Mouse (Mus musculus): ENCODE results near the gene Fam168a. TPM values are rescaled to one million over a fixed set of nuclear protein-coding genes. Genes with fewer than 3 reads are reported as not detected.

The Fam168a gene
- polyA plus RNA-seq, 1 experiment: 127 TPM

DNA sequence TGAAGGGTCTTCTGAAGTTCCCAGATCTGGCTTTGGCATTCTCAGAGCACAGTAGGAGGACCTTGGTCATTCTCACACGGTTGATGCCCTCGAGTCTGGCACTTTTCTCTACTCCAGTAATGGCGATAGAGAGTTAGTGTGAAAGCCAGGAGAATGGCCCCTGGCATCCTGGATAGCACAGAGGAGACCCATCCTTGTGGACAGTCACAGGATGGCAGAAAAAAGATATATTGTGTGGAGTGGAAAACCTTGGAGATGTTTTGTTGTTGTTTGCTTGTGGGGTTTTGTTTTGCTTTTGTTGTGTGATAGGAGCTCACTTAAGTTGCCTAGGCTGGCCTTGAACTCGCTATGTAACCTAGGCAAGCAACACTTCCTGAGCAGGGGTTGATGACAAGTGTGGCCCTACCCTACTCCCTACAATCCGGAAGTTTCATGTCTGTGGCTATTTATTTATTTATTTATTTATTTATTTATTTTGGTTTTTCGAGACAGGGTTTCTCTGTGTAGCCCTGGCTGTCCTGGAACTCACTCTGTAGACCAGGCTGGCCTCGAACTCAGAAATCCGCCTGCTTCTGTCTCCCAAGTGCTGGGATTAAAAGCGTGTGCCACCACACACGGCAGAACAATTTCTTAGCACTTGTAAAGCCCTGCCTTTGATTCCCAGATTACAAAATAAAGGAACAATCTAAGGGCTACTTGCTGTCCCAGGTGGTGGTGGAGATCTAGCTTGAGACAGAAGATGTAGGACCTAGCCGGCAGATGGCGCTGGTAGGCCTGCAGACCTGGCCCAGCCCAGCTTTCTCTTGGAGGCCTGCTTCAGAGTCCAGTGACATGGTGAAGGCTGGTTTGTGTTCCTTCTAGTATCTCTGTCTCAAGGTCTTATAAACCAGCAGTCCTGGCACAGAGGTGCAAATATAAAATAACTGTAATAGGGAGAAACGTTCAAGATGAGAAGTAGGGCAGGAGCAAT lies 21.1 kb upstream of the Fam168a start:
- Histone ChIP-seq H3K4me3 (replicated peaks; ENCODE audit: insufficient read depth, low read depth, low read length) (no peak overlapping the region), H3K27ac (ENCODE audit: insufficient read depth, low read length) (no peak overlapping the region), H3K27me3 (ENCODE audit: control insufficient read depth, insufficient read depth, low read length) (no peaks in the 10 kb centered on the region), H3K4me1 (ENCODE audit: control insufficient read depth, insufficient read depth, low read length) (no peaks in the 10 kb centered on the region)
- TF ChIP-seq POLR2A (IDR thresholded peaks at IDR 0.05; ENCODE audit: borderline replicate concordance, insufficient read depth, low read length): no peak
- peak; percentile 97 for TF ChIP-seq CTCF (IDR thresholded peaks at IDR 0.05; ENCODE audit: borderline replicate concordance, insufficient read depth, low read depth, low read length)
- WGBS: 40% methylated on average over 13 of the region's 13 CpGs
- DNase-seq: peak; percentile 71 to 79

DNA sequence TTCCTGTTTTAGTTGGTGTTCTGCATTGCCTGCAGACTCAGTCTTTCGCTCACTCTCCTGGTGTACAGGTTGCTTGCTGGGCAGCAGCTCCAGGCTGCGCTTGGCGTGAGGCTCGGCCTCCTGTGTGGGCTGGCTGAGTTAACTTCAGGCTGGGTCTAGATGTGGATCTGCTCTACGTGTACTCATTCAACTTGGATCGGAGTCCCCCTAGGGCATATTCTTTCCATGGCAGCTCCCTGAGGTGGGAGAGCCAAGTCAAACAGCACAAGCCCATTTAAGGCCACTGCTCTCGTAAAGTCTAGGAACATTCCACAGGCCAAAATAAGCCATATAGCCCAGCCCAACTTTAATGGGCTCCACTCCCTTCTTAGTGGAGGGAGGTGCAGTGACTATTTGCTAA lies 18.0 kb upstream of the Fam168a start:
- TF ChIP-seq CTCF (IDR thresholded peaks at IDR 0.05; ENCODE audit: borderline replicate concordance, insufficient read depth, low read depth, low read length) (no peak), POLR2A (IDR thresholded peaks at IDR 0.05; ENCODE audit: borderline replicate concordance, insufficient read depth, low read length) (no peak)
- Histone ChIP-seq H3K4me1 (ENCODE audit: control insufficient read depth, insufficient read depth, low read length) (no peaks in the 10 kb centered on the region), H3K27me3 (ENCODE audit: control insufficient read depth, insufficient read depth, low read length) (no peaks in the 10 kb centered on the region), H3K4me3 (replicated peaks; ENCODE audit: insufficient read depth, low read depth, low read length) (no peak overlapping the region), H3K27ac (ENCODE audit: insufficient read depth, low read length) (no peak overlapping the region)
- 82% methylated on average over 7 of the region's 7 CpGs for WGBS
- no peak for DNase-seq

GRCm38 (mm10) chr7:100693199-100693598 lies 13.2 kb upstream of the Fam168a start:
- Histone ChIP-seq H3K4me1 (ENCODE audit: control insufficient read depth, insufficient read depth, low read length) (no peaks in the 10 kb centered on the region), H3K27ac (ENCODE audit: insufficient read depth, low read length) (no peak overlapping the region), H3K4me3 (replicated peaks; ENCODE audit: insufficient read depth, low read depth, low read length) (no peak overlapping the region), H3K27me3 (ENCODE audit: control insufficient read depth, insufficient read depth, low read length) (no peaks in the 10 kb centered on the region)
- 75% methylated on average over 8 of the region's 8 CpGs for WGBS
- no peak for TF ChIP-seq POLR2A (IDR thresholded peaks at IDR 0.05; ENCODE audit: borderline replicate concordance, insufficient read depth, low read length)
- TF ChIP-seq CTCF (IDR thresholded peaks at IDR 0.05; ENCODE audit: borderline replicate concordance, insufficient read depth, low read depth, low read length): no peak
- no peak for DNase-seq

- Histone ChIP-seq H3K27ac (ENCODE audit: insufficient read depth, low read length) (no peak overlapping the region), H3K4me3 (replicated peaks; ENCODE audit: insufficient read depth, low read depth, low read length) (no peak overlapping the region), H3K4me1 (ENCODE audit: control insufficient read depth, insufficient read depth, low read length) (no peaks in the 10 kb centered on the region), H3K27me3 (ENCODE audit: control insufficient read depth, insufficient read depth, low read length) (no peaks in the 10 kb centered on the region)
- TF ChIP-seq POLR2A (IDR thresholded peaks at IDR 0.05; ENCODE audit: borderline replicate concordance, insufficient read depth, low read length) (no peak), CTCF (IDR thresholded peaks at IDR 0.05; ENCODE audit: borderline replicate concordance, insufficient read depth, low read depth, low read length) (no peak)
- WGBS: 56% methylated on average over 8 of the region's 8 CpGs
- no peak for DNase-seq
These were observed 6.4 kb upstream of the Fam168a start for GRCm38 (mm10) chr7:100699771-100700770.

DNA sequence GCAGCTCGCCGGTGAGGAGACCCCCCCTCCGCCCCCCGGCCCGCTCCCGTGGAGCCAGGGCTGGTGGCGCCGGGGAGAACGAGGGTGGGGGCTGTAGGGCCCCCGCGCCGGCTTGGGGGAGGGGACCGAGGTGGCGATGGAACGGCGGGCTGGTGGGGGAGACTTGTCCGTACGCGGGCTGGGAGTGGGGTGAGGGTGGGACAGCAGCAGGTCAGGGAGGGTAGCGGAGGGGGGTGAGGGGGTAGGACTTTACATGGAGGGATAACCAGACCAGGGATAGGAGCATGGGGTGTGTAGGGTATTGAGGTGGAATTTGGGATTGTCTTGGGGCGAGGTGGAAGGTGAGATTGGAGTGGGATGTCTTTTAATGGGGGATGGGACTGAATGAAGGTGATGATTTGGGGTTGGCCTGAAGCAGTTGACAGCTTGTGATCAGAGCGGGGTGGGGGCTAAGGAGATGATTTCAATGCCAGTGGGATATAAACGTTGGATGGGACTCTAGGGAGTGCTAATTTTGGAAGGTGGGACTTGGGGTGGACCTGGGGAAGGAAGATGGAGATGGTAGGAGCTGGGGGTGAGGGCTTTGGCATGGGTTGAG lies 547 bp downstream of the Fam168a start:
- peak overlapping the region; percentile 91 for H3K27ac ChIP-seq (ENCODE audit: insufficient read depth, low read length)
- no peaks in the 10 kb centered on the region for H3K27me3 ChIP-seq (ENCODE audit: control insufficient read depth, insufficient read depth, low read length)

GRCm38 (mm10) chr7:100718741-100719140 lies 12.3 kb downstream of the Fam168a start:
- no peaks in the 10 kb centered on the region for H3K27me3 ChIP-seq (ENCODE audit: control insufficient read depth, insufficient read depth, low read length)
- DNase-seq: no peak
- TF ChIP-seq POLR2A (IDR thresholded peaks at IDR 0.05; ENCODE audit: borderline replicate concordance, insufficient read depth, low read length) (no peak), CTCF (IDR thresholded peaks at IDR 0.05; ENCODE audit: borderline replicate concordance, insufficient read depth, low read depth, low read length) (no peak)
- 52% methylated on average over 5 of the region's 5 CpGs for WGBS
- H3K4me1 ChIP-seq (ENCODE audit: control insufficient read depth, insufficient read depth, low read length): peaks cover 6% of the 10 kb centered on the region; the same call in 1 of the 2 replicates
- no peak overlapping the region for H3K4me3 ChIP-seq (replicated peaks; ENCODE audit: insufficient read depth, low read depth, low read length)
- H3K27ac ChIP-seq (ENCODE audit: insufficient read depth, low read length): no peak overlapping the region

More for the DNA sequence above, 547 bp downstream of the Fam168a start:
- 2% methylated on average over 23 of the region's 23 CpGs for WGBS
- peak overlapping the region; percentile 89 for H3K4me3 ChIP-seq (replicated peaks; ENCODE audit: insufficient read depth, low read depth, low read length)
- DNase-seq: no peak
- peaks cover 2% of the 10 kb centered on the region; the same call in 1 of the 2 replicates for H3K4me1 ChIP-seq (ENCODE audit: control insufficient read depth, insufficient read depth, low read length)
- TF ChIP-seq POLR2A (IDR thresholded peaks at IDR 0.05; ENCODE audit: borderline replicate concordance, insufficient read depth, low read length) (no peak), CTCF (IDR thresholded peaks at IDR 0.05; ENCODE audit: borderline replicate concordance, insufficient read depth, low read depth, low read length) (no peak)

GRCm38 (mm10) chr7:100722268-100722667 lies 15.8 kb downstream of the Fam168a start:
- peak; percentile 34 to 40 for DNase-seq
- Histone ChIP-seq H3K4me1 (ENCODE audit: control insufficient read depth, insufficient read depth, low read length) (peaks cover 6% of the 10 kb centered on the region; the same call in 1 of the 2 replicates), H3K4me3 (replicated peaks; ENCODE audit: insufficient read depth, low read depth, low read length) (no peak overlapping the region), H3K27me3 (ENCODE audit: control insufficient read depth, insufficient read depth, low read length) (no peaks in the 10 kb centered on the region), H3K27ac (ENCODE audit: insufficient read depth, low read length) (no peak overlapping the region)
- WGBS: 13% methylated on average over 5 of the region's 6 CpGs
- no peak for TF ChIP-seq POLR2A (IDR thresholded peaks at IDR 0.05; ENCODE audit: borderline replicate concordance, insufficient read depth, low read length)
- no peak for TF ChIP-seq CTCF (IDR thresholded peaks at IDR 0.05; ENCODE audit: borderline replicate concordance, insufficient read depth, low read depth, low read length)

Data from cerebellum, adult 2 months (tissue).